Mouse (Mus musculus) layer of hippocampus, adult 18-20 months (tissue): ENCODE results near the gene Susd6. TPM values are rescaled to one million over a fixed set of nuclear protein-coding genes. Genes with fewer than 3 reads are reported as not detected.

Source experiments
- DNase-seq, 2 experiments: peaks; one replicate each; pipeline ENCODE4 v3.0.0; 2022; ENCODE audit warnings: low spot score in 2 of 2
- total RNA-seq, 2 experiments: library from RNA; stranded (reverse); gene quantifications; 2 replicates each; pipeline ENCODE4 v1.2.3; 2021

Susd6 gene
- total RNA-seq, 2 experiments from 2014 or later = 64.0 to 76.3 TPM

DNA sequence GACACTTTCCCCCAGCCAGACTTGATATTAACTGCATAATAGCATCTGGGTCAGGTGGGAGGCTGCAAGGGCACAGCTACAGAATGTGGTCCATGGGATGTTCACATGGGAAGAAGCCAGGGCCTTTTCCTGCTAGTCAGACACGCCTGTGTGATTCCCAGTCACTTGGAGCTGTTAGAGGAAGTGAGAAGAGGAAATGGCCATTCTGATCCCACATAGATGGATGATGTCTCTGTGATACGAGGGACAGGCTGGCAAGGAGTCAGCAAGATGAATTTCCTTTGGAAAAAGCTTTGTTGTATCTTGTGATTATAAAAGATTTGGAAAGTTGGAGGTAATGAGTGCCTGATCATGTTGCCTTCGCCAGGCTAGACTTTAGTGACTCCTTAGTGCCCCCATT is 76.8 kb downstream of the Susd6 start:
- no peak for DNase-seq

DNA sequence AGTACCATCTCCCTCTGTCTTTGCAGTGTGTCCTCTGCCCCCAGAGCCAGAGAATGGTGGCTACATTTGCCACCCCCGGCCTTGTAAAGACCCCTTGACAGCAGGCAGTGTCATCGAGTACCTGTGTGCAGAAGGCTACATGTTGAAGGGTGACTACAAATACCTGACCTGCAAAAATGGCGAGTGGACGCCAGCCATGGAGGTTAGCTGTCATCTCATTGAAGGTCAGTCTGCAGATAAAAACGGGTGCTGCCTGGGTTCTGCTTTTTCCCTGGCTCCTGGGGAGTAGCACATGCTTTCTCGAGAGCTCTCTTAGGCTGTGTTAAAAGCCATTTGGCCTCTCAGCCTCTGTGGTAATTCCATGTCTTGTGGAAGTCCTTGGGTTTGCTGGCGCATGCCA is 78.1 kb downstream of the Susd6 start:
- no peak for DNase-seq

DNA sequence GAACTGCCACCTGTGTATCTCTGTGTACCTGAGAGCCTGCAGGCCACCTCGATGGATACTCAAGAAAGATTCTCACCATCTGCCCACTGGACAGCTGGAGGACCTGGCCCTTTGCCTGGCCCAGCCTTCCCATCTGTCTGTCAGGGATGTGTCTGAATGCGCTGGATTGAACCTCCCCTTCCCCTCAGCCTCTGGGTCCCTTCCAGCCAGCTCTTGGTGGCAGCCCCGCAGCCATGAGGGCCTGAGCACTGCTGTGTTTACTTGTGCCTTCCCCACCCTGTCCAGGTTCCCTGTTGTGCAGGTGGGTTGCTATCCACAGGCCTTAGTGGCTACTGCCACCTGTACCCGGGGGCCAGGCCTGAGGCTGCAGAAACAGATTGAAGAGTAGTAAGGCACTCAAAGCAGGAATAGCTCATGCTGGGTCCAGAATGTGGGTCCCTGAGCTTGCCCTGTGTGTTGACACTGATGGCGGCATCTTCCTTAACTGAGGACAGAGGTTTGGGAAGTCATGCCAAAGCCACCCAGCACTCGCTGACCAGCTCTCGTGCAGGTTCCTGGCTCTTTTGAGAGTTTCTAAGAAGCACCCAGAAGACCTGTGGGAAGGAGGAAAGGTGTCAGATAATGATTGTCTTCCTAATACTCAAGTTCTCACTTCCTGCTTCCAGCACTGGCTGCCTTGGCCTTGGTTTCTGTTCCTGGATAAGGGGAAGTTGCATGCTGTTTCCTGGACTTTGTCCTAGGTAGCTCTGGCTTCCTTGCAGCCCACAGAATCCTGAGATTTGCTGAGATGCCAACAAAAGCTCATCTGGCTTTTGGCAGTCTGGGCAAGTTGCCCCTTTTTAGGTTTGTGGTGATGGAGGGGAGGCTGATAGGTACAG is 87.1 kb downstream of the Susd6 start:
- no peak for DNase-seq

DNA sequence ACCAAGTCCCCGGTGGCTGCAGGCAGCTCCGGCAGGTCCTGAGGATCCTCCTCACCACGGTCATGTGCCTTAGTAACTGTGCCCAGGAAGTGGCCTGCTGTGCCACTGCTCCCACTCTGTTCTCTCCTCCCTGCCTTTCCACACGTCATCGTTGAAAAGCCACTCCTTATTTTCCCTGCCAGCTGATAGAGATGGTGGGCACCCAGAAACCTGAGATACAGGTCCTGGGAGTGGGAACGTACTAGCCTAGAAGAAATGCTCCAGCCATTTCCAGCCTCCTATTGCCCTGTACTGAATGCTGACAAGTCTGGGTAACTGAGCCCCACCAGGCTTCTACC is 87.8 kb downstream of the Susd6 start:
- no peak for DNase-seq

DNA sequence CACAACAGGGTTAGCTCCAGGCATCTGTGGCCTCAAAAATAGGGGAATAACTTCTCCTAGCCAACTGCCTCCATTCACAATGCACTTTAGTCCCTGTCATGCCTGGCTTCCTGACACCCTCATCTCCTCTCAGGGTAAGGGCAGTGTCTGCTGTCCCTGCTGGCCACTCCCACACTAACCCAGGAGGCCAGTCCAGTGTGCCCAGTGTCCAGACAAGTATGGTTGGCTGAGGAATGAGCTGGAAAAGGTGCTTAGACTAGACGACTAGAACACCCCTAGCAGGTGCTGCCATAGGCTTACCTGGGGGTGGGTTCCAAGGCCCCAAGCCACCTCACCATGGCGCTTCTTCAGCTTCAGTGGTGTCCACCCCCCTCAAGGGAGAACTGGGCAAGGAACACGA is 88.3 kb downstream of the Susd6 start:
- DNase-seq = no peak

DNA sequence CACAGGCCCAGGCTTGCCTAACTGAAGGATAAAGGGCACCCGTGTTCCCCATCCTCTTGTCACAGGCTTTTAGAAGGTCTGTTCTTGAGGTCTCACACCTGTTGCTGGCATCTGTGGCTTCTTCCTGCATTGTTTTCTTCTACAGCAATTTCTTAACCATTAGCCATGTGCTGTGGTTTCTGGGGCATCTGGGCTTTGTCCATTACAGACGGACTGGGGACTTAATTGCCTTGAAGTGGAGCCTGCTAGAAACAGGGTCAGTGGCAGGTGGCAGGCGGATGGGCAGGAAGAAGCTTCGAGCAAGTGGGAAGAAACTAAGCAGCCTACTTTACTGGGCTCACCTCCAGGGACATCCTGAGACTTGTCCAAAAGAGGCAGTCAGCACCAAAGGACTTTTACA is 89.0 kb downstream of the Susd6 start:
- DNase-seq = no peak

DNA sequence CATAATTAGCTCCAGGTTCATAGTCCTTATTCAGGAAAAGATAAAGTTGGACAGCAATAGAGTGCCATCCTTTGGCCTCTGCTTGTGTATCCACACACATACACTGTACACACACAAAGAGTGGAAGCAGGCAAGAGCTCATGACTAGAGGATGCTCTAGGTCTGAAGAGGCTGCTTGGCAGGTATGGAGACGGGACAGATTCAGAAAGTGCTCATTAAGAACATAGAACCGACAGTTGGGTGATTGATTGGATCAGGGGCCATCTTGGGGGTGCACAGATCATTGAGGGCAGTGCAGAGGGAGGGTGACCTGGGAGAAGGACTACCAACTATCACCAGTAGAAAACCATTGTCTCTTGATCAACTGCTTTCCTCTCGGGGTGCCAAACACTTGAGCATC is 90.8 kb downstream of the Susd6 start:
- DNase-seq = no peak

DNA sequence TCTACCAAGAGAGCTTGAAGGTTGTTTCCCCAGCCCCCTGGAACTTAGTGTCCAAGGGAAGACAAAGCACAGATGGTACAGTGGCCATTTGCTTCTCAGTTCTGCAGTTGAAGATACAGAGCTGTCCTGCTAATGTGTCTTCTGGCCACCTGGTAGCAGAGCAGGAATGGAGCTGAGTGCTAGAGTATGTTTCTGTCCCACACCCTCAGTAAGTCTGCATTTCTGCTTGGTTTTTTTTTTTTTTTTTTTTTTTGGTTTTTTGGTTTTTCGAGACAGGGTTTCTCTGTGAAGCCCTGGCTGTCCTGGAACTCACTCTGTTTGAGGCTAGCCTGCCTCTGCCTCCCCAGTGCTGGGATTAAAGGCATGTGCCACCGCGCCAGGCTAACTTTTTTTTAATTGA is 93.0 kb downstream of the Susd6 start:
- DNase-seq = no peak

DNA sequence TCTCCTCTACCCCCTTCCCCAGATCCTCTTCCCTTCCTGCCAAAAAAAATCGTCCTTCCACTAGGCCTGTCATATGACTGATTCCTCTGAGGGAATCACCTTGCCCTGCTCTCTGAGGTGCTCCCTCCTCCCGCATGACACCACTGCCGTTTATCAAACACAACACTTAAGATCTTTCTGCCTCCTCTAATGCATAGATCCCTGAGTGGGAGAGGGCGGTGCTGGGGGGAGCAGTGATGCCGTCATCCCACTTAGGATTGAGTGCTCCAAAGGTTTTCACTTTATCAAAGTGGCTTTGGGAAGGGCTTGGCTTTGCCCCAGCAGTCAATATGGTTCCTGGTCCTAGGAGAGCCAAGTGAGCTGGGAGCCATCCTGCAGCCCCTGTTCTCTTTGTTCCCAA is 93.6 kb downstream of the Susd6 start:
- DNase-seq = no peak

DNA sequence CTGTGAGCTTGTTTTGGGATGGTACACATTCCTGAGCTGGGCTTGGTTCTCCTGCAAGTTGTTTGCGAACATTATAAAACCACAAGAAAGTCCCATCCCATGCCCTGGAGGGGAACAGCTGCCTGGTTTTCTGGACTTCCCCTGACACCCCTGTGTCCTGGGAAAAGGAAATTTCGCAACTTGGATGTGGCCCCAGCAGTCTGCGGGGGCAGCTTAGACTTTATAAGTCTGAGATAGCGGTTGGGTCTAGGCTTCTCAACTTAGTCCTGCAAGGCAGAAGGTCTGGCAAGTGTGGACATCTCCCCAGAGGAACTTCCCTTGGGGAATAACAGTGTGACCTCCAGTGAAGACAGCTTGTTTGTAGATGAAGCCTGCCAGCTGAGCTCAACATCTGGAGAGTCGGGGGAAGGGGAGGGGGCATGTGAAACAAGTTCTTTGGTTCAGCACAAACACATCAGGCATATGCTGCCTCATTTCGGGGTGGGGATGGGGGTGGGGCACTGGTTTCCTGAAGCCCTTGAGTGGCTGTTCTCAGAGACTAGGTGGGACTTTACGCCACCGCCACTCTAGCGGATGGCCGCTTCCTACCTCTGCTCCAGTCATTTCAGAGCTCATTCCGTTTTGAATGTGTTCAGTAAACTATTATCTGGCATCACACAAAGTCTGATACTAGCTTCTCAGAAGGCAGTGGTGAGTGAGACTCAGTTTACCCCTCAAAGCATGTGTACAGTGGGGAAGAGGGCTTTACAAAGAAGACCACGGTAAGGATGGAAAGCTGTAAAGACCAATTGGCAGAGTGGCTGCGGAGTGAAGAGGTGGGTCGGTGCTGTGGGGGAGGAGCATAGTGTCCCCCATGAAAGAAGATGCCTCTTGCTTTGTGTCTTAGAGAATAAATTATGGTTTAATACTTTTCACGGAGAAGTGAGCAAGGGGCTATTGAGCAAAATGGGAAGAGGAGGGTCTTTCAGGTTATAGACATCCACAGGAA is 95.3 kb downstream of the Susd6 start:
- no peak for DNase-seq

DNA sequence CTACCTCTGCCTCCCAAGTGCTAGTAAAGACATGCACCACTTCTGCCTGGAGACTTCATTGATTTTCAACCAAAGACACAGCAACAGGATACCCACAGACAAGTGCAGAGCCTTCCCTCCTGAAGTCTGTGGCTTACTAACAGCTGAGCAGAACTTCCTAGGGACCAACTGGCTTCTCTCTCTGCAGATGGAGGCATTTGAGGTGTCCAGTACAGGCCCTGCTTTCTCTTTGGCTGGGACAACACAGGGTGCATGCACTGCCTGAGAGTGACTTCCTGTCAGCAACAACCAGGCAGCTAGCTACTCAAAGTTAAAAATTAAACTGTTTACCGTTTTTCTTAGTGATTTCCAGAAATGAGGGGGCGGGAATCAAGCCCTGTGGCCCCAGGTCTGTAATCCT is 96.7 kb downstream of the Susd6 start:
- no peak for DNase-seq

DNA sequence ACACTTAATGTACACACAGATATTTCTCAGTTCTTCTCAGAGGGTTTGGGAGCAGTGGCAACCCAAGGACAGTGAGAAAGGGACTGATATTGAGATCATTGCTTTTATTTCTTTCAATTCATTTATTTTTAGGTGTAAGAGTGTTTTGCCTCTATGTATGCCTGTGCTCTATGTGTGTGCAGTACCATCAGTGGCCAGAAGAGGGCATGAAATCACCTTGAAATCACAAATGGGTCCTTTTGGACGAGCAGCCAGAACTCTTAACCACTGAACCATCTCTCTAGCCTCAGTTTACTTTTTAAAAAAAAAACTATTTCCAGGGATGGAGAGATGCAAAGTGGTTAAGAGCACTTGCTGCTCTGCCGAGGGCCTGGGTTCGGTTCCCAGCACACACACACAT is 99.0 kb downstream of the Susd6 start:
- no peak for DNase-seq

DNA sequence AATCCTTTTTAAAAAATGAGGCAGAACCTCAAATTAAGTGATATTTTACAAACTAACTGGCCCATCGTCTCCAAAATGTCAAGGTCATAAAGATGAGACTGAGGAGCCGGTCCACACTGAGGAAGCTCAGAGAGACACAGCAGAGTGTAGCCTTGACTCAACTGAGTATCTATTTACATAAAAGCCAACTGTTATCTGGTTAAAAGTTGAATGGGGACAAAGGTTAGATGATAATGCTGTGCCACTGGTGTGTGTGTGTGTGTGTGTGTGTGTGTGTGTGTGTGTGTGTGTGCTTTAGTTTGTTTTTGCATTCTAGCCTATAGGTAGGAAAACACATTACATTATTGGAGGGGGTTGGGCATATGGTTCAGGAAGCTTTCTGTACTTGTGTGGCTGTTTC is 100.8 kb downstream of the Susd6 start:
- DNase-seq = no peak

DNA sequence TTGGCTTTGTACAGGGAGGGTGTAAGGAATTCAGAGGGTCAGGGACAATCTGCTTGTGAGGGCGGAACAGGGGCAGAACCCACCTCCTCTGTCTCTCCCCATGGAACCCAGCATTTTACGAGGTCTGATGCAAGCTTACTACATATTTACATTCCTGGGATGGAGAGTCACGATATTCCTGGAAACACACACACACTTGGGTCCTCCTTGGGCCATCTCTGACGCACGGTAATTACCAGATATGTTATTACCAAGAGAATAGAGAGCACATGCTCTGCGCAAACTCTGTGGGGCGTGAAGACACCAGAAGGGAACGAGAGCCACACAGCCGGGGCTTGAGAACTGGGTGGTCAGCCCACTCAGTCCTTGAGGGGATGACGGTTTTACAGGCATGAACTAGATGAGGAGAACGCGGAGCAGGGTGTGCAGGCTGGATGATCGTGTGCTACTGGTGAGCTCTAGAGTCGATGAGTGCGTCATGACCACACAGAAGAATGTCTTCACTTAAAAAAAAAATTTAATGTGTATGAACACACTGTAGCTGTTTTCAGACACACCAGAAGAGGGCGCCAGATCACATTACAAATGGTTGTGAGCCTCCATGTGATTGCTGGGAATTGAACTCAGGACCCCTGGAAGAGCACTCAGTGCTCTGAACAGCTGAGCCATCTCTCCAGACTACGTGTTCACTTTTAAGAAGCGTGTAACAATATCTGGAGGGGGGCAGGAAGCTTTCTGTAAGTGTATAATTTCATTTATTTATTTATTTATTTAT is 103.6 kb downstream of the Susd6 start:
- DNase-seq = no peak

DNA sequence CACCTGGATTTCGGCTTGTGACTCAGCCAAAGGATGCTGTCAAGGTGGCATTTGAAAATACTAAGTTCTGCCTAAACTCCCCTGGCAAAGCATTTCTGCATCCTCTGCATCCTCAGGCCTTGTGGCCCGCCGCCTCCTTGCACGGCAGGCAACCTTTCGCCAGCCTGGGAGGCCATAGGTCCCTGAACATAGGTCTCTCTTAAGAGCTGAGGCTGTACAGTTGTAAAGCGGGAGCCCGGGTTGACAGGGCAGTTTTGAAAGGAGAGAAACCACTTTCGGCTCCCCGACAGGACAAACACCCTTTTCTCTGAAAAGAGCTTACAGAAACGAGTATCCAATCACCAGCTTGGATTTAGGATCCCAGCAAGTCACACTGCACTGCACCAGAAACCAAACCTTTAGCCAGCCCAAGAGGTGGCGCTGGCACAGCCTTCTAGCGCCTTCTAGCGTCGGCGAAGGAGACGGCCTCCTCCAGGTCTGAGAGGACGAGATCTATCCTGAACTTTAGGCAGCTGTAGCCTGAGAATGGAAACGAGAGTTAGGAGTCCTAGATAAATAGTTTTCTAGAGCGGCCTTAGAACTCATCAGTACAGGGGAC is 104.8 kb downstream of the Susd6 start:
- peak; percentile 57 to 77 for DNase-seq

DNA sequence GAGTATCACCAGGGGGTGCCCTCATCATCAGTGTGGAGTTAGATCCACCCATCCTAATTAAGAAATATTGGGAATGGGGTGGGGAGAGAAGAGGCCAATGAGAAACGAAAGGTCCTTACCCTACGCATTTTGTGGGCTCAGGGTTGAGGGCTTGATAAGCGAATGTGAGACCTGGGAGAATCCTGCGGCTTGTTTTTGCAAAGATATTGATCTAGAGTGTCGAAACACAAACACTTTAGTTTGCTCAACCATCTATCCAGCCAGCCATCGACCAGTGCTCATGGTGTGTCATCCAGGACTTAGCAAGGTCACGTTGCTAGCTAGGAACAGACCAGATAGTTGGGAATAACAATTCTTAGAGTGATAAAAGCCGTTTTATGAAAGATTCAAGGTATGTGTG is 119.3 kb downstream of the Susd6 start:
- DNase-seq = no peak

DNA sequence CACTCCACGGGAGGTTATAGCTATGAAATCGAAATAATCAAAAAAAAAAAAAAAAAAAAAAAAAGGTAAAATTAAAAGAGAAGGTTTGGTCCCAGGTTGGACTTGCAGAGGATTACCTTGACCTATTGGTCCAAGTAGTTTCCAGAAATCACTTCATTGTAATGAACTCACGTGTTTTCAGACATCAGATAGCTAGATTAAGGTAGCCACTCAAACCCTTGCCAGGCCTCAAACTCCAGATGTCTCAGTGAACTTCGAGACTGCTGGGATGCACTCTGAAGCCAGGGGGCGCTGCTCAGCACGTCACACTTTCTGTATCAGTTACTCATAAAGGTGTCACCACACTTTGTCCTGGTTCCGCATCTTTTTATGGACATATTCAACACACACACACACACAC is 127.5 kb downstream of the Susd6 start:
- no peak for DNase-seq

DNA sequence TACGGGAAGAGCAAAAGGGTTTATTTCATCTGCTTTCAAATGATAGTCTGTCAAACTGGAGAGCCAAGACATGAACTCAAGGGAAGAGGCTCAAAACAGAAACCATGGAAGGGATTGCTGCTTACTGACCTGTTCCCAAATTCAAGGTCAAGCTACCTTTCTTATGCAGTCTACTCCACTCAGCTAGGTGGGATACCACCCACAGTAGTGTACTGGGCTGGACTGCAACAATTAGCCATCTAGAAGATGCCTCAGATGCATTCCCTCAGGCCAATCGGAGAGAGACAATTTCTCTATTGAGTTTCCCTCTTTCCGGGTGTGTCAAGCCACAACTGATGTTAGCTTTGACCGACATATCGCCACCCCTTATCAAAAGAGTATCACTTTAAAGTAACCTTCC is 131.0 kb downstream of the Susd6 start:
- DNase-seq = no peak

DNA sequence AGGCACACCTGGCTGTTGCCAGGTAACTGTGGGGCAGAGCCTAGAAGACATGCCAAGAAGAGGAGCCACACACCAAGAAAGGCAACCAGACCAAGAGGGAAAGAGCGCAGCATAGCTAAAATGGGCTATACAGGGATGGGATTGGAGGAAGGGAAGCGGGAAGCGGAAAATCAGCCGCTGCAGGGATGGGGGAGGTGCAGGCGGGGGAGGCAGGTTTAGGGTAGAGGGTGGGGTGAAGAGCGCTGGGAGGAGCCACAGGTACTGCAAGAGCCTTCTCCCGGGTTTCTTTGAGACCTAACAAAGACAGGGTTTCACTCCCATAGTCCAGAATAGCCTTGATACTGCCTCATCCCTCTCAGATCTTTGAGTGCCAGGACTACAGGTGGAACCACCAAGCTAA is 132.6 kb downstream of the Susd6 start:
- DNase-seq = no peak

DNA sequence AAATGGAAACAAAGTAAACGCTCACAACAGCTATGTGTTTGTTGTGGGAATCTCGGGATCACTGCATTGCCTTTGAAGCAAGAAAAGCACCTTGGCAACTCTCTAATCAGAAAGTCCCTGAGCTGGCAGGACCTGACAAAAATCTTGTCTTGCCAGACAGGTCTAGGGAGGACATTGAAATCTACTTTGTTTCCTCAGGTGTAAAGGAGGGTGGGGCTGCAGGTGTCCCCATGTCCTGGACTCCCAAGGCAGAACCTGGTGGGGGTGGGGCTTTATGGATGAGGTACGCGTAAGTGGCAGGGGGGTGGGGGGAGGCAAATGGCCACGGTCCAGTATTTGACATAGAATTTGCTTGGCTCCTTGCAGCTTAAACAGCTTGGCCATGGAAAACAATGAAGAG is 133.3 kb downstream of the Susd6 start:
- no peak for DNase-seq

DNA sequence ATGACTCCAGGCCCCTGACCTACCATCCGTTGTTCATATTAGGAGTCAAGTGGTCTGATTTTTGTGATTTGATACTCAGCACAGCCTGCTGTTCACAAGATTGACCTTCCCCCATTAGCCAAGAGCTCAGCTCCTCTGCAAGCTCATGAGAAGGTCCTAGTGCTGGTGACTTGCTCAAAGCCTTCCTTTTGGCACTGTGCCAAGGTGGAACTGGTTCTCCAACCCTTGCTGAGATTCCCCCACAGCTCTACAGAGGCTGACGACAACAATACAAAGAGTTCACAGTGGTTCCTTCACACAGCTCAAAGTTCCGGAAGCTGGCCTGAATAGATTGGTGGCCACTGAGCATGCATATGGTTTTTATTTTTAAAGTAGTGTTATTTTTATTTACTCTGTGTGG is 133.9 kb downstream of the Susd6 start:
- no peak for DNase-seq
